Mouse (Mus musculus) kidney, adult 8-10 months (tissue): ENCODE results near the gene Zfp651.
A peak's percentile ranks its signal among the peaks of the same experiment; 100 is the strongest.

Experiments
- DNase-seq, 2 experiments: peaks; one replicate each; pipeline ENCODE4 v3.0.0; 2022

Zfp651 gene

GRCm38 (mm10) chr9:121762761-121763160, 3.6 kb downstream of the Zfp651 start:
- no peak for DNase-seq

DNA sequence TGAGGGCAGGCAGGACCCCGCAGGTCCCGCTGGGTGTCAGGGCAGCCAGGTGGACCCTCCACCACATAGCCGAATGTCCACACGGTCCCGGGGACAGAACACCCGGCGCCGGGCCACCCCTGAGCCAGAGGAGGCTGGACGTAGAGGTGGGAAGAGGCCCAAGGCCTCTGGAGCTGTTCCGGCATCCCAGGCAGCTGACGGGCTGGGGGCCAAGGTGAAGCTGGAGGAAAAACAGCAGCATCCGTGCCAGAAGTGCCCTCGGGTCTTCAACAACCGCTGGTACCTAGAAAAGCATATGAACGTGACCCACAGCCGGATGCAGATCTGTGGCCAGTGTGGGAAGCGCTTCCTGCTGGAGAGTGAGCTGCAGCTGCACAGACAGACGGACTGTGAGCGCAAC, 4.6 kb downstream of the Zfp651 start:
- DNase-seq = no peak

GRCm38 (mm10) chr9:121765166-121765855, 6.2 kb downstream of the Zfp651 start:
- DNase-seq = no peak

- DNase-seq = no peak
Observed at GRCm38 (mm10) chr9:121772412-121772811, 13.3 kb downstream of the Zfp651 start.

DNA sequence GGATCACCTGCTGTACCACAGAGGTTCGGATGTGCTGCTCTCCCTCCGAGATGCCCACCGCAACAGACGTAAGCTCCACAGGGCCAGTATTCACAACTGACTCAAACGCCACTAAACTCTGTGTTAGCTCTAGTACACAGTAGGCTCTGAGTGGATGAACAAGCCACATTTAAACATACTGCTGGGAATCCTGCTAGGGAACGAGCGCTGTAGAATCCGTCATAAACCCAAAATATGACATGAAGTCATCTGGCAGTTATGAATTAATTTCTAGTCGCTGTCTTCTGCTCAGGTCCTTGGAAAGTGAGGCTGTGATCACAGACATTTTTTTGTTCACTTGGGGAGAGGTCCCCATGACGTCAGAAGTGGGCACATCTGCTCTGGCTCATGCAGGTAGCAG, 16.8 kb downstream of the Zfp651 start:
- no peak for DNase-seq

GRCm38 (mm10) chr9:121776511-121776910, 17.4 kb downstream of the Zfp651 start:
- no peak for DNase-seq

DNA sequence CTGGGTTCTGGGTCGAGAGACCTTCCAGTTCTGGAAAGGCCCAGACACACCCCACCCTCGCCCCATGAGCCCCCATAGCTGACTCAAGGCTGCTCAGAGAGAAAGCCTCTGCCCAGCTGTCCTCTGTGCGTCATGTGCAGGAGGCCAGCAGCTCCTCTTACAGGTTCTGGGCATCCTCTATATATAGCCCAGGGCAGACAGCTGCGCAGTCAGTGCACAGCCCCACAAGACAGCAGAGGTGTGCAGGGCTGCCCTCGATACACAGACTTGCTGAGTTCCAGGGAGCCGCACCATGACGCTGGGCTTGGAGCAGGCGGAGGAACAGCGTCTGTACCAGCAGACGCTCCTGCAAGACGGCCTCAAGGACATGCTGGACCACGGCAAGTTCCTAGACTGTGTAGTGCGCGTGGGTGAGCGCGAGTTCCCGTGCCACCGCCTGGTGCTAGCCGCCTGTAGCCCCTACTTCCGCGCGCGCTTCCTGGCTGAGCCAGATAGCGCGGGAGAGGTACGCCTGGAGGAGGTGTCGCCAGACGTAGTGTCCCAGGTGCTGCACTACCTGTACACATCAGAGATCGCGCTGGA, 18.4 kb downstream of the Zfp651 start, which contains the start of gene Klhl40:
Gene Klhl40 (plus strand): TSS at position 124 of the 582 bp plus-strand sequence.
- no peak for DNase-seq

DNA sequence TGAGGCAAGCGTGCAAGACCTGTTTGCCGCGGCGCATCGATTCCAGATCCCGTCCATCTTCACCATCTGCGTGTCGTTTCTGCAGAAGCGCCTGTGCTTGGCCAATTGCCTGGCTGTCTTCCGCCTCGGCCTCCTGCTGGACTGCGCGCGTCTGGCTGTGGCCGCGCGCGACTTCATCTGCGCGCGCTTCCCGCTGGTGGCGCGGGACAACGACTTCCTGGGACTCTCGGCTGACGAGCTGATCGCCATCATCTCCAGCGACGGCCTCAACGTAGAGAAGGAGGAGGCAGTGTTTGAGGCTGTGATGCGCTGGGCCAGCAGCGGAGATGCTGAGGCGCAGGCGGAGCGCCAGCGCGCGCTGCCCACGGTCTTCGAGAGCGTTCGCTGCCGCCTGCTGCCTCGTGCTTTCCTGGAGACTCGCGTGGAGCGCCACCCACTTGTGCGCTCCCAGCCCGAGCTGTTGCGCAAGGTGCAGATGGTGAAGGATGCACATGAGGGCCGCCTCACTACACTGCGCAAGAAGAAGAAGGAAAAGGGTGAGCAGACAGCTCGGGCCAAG, 19.0 kb downstream of the Zfp651 start:
- DNase-seq = no peak

DNA sequence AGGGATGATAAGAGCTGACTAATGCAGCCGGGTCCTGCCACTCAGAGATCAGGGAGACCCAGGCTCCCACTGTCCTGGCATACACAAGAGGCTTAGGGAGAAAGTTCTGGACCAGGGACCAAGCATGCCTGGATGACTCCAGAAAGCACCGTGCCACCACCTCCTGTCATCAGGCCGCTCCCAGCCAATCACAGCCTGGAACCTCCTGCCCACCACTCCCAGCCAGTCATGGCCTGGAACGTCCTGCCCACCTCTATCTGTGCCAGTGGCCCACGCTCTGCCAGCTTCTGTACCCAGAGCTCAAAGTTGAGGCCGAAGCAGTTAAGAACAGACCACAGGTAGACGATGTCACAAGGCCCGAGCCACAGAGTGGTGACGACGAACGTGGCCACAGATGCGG, 25.7 kb downstream of the Zfp651 start:
- no peak for DNase-seq

- DNase-seq = no peak
Observed at GRCm38 (mm10) chr9:121785261-121785660, 26.1 kb downstream of the Zfp651 start.

- DNase-seq = no peak
Observed at GRCm38 (mm10) chr9:121786359-121786758, 27.2 kb downstream of the Zfp651 start.

GRCm38 (mm10) chr9:121791206-121791605, 32.1 kb downstream of the Zfp651 start:
- DNase-seq = peak; percentile 41 to 60

GRCm38 (mm10) chr9:121791757-121792521, 32.8 kb downstream of the Zfp651 start, which contains the start of gene Hhatl:
Gene Hhatl (minus strand): TSS chr9:121792507.
- DNase-seq = peak; percentile 27 to 49

DNA sequence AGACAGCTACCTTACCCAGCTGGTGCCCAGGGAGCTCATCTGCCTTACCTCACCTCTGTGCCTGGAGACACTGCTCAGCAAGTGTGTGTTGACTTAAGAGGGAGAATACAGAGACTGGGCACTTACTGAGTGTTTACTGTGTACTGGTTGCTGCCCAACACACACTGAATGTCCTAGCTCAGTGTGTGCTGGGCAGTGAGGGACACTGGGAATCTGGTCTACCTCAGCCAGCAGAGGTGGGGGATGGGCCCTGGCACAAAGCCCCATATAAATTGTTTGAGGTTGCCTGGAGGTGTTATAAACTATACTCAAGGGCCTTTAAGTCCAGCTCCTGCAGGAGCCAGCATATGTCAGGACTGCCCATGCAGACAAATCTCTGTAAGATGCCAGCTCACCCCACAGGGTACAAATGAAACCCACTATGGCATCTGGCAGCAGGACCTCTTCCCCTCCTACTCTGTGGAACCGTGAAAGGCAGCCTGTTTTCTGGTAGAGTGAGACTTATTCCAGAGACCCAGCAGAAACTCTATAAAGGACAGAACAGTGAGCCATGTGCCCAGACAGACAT, 35.9 kb downstream of the Zfp651 start:
- DNase-seq = peak; percentile 49 to 50

GRCm38 (mm10) chr9:121797722-121798121, 38.6 kb downstream of the Zfp651 start:
- DNase-seq = peak; percentile 60 to 62

- DNase-seq = no peak
Observed at GRCm38 (mm10) chr9:121798887-121799520, 39.9 kb downstream of the Zfp651 start.

DNA sequence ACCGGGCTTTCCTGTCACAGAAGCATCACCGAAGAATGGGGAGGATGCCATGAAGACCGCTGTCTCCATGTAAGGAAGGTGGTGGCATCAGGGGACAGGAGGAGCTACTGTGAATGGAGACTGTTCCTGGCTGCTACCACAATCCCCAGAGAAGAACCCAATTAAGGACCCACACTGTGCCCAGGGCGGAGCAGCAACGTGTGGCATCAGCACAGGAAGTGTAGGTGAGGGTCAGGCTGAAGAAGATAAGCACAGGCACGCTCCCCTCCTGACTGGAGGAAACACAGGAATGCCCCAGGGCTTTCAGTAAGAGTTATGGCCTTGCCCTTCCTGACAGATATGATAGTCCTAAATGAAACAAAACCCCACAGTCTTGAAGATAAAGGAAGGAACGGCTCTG, 43.6 kb downstream of the Zfp651 start:
- no peak for DNase-seq

GRCm38 (mm10) chr9:121807546-121807945, 48.4 kb downstream of the Zfp651 start:
- no peak for DNase-seq

GRCm38 (mm10) chr9:121807947-121808346, 48.8 kb downstream of the Zfp651 start:
- no peak for DNase-seq

DNA sequence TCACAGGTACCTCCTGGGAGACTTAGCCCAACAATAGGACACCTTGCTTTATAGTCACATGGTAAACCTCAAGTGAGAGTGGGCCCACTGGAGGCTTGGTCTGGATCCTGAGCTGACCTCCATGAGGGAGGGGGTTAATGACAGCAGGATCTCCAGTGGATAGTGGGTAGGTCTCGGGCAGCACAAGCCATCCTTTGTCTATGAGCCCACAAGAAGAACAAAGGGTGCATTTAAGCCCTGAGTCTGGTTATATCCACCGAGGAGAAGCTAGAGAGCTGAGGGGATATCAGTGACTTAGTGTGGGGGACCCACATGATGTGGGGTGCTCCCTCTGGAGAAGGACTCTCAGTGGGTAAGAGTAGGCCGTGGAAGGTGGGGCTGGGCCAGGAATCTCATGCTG, 49.4 kb downstream of the Zfp651 start:
- no peak for DNase-seq

DNA sequence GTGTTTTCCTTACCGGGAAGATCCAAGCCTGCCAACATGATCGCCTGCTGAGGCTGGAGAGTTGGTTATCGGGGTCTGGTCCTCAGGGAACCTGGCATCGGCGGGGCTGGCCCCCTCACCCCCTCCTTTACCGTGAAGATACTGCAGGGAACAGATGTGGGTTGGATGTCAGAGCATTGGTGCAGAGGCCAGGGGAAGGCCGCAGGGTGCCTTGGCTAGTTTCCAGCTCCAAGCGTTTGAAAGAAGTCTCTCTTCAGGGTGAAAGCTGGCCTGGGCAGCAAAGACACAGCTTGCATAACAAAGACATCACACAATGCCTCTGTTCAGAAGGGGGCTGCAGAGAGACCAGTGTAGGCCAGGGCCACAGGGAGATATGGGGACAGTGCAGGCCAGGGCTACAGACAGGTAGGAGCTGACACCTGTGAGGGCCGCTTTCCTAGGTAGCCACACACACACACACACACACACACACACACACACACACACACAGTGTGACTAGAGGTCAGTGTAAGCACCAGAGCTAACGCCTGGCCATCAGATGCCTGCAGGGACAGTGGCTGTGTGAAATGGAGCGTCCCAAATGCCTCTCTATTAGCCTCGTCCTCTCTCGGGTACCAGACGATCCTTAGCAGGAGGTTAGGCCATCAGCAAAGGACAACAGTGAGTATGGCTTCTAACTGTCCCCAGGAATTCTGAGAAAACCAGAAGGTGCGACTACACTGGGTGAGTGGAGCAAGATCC, 51.1 kb downstream of the Zfp651 start:
- no peak for DNase-seq

- DNase-seq = no peak
Observed at GRCm38 (mm10) chr9:121815183-121815582, 56.1 kb downstream of the Zfp651 start.
